Mouse (Mus musculus) spleen, postnatal 10 days (tissue): ENCODE measurements around the gene Lrch3.
"Not testable (repeated sequence)": the region's sequence is repeated elsewhere in the genome, so short reads cannot be mapped to it uniquely, and the experiment has no call there.

Source experiments
- DNase-seq, 2 experiments: peaks; one replicate each; pipeline ENCODE4 v3.0.0; 2021 to 2022; ENCODE audit warnings: low spot score in 2 of 2

Gene Lrch3

DNA sequence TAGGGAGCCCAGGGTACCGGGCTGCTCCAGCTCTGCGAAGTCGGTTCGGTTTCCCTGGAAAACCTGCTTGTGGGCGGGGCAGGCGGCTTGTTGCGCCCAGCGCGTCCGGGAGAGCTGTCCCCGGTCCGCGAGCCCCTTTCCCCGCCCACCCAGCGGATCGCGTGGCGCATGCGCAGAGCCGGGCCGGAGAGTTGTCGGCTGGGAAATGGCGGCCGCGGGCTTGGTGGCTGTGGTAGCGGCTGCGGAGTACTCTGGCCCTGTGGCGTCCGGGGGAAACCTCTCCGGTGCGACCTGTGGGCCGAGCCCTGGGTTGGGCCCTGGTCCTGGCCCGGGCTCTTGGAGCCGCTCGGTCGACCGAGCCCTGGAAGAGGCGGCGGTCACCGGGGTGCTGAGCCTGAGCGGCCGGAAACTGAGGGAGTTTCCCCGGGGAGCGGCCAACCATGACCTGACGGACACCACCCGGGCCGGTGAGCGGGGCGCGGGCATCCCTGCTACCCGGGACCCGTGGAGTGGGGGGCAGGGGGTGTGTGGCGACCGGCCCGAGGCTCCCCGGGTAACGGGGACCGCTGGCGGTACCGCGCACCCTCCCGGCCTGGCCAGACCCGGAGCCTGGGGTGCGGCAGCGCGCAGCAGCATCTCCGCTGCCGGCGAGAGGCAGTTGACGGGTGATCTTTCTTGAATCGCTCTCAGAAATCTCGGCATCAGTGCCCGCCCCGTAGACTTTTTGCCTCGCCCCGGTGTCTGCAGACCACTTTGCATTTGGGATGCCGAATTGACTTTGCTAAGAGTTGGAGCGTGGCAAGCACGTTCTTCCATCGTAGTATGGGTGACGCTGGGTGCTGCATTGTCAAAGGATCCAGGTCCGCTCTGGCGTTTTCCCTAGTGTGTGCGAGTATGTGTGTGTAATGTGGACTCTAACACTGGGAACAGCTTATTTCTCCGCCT is at the start of gene Lrch3:
Gene Lrch3, plus strand, starts transcription at position 164 of the 945 bp plus-strand sequence.
- DNase-seq, result peak; percentile 96 to 97

DNA sequence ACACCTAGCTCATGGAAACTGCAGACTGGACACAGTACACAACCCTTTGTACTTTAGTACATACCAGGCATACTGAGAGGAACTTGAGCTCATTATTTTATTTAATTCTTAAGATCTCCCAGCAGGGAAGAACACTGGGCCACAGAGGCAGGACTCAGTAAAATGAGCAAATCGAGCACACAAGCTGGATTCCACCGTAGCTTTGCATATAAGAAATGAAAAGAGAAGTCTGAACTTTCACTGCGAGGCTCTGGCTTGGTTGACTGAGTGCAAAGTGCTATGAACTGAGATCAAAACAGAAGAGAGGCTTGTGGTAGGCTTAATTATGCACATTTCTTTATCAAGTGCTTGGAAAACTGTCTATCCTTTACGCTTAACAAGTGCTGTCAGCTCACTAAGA is 48.5 kb upstream of the Lrch3 start:
- peak in 1 of 2 experiments; percentile 30 for DNase-seq

DNA sequence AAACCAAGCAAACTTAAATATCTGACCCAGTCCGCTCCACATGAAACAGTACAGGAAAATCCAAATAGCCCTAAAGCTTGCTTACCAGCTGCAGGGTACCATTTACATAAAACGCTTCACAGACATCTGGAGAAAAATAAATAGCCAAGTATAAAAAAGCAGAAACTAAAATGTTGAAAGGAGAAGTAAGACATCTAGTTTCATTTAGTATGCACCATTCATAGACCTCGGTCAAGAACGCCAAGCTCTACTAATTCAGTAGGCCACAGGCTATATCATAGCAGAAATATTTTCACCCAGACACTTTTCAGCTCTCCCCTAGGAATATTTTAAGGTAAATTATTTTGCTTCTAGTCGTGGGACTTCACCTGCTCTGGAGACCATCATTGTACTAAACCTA is 47.2 kb upstream of the Lrch3 start:
- DNase-seq, result no peak

DNA sequence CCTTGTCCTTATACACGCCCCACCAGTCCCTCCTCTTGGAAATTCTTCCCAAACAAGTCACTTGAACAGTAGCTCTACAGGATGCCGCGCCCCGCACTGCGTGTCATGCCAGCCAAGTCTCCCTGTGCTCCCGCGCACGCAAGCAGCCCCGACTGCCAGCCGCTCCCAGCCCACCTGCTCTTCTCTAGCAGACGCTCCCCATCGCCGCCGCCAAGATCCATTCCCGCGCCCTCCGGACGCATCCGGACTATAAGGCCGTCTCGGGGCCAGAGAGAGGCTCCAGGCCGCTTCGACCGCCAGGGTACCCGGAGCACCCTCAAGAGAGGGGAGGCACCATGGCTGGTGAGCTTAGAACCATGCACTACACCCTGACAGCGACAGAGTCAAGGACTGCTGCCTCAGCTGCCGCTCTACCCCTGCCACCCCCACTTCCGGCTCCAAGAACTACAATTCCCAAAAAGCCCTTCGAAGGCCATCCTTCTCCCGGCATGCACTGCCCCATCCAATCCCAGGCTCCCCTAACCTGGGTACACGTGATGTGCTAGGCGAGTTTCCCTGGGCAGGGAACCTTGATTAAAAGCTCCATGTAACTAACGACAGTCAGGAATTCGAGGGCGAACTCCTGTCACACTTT is 45.9 kb upstream of the Lrch3 start:
- DNase-seq, result peak; percentile 69 to 86

GRCm38 (mm10) chr16:32870231-32870630 is 43.7 kb upstream of the Lrch3 start:
- DNase-seq, result no peak

- no peak for DNase-seq
Measured at GRCm38 (mm10) chr16:32873366-32873765, 40.5 kb upstream of the Lrch3 start.

DNA sequence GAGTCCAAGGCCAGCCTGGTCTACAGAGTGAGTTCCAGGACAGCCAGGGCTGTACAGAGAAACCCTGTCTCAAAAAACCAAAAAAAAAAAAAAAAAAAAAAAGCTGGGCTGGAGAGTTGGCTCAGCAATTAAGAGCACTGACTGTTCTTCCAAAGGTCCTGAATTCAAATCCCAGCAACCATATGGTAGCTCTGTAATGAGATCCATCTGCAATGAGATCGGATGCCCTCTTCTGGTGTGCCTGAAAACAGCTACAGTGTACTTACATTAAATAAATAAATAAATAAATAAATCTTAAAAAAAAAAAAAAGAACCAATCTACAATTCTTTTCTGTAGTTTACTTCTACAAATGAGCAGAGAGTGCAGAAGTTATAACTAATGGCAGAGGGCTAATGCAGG is 38.6 kb upstream of the Lrch3 start:
- DNase-seq, result not testable (repeated sequence)

GRCm38 (mm10) chr16:32875847-32876246 is 38.1 kb upstream of the Lrch3 start:
- no peak for DNase-seq

GRCm38 (mm10) chr16:32876831-32877230 is 37.1 kb upstream of the Lrch3 start:
- DNase-seq, result no peak

DNA sequence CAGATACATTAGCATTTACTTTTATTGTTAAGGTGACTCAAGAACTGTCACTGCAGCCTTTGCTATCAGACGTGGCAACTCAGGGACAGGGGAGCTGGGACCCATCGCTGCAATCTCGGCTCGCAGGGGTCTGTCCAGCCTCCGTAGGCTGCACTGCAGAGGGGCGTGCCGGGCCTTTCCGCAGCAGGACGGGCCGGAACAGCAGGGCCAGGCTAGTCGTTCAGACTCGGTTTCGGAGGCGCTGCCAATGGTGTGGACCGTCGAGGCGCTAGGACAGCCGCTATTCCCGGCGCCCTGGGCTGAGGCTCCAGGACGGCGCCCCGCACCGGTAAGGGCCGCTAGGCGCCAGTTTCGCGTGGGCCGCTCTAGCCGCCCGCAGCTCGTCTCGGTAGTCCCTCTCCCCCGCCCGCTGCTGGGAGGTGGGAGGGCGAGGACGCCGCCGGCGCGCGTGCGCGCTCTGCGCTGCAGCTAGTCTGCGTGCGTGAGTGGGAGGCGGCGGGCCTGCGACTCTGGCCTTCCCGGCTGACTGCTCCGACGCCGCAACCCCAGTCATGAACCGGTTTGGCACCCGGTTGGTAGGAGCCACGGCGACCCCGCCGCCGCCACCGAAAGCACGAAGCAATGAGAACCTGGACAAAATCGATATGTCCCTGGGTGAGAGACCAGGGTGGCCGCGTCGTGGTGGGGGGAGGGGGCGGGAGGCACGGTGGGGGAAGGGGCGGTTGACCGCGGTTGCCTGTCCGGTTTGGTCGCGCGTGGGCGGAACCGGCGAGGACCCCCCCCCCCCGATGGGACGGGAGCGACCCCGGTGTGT is 36.4 kb upstream of the Lrch3 start, which contains the start of the genes Fyttd1 and Rubcn:
Gene Fyttd1, plus strand, starts transcription at position 158 of the 814 bp plus-strand sequence.
Gene Rubcn, minus strand, starts transcription at position 424 of the 814 bp plus-strand sequence.
- DNase-seq, result peak; percentile 86 to 94

- peak in 1 of 2 experiments; percentile 12 for DNase-seq
Measured at GRCm38 (mm10) chr16:32878157-32878598, 35.7 kb upstream of the Lrch3 start.

DNA sequence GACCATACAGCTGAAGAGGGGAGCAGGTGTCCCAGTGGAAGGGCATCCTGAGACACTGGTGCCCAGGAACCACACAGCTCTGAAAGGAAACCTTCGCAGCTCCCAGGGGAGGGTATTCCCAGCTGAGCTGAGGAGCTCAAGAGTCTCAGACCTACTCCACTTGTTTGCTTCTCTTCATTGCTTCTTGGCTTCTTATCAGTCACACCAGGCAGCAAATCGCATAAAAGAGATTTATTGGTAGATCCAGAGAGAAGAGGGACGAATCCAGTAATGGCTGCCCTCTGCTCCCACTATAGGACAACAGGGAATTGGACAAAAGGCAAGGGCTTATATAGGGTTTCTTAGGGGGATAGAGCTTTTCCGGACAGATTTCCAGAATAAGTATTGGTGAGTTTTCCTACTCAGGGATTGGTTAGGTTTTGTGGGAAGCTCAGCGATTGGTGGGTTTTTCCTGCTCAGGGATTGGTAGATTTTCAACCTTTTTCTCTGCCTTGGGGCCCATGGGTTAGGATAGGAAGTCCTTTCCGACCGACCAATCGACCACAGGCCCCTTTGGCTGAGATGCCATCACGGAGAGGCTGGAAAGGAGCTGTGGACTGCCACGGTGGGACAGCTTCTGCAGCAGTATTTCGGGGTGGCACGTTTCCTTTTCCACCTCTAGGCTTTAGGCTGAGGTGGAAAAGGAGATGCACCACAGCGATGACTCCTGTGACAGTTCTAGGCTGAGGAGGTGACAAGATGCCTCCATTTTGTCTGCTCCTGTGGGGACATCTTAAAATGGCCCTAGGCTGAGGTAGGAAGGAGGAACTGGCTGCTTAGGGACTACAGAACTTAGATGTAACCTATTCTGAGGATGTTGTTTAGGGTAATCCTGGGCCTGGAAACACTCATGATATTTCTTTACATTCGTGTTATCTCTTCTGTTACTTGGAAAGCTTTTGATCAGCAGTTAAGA is 34.7 kb upstream of the Lrch3 start:
- DNase-seq, result no peak

DNA sequence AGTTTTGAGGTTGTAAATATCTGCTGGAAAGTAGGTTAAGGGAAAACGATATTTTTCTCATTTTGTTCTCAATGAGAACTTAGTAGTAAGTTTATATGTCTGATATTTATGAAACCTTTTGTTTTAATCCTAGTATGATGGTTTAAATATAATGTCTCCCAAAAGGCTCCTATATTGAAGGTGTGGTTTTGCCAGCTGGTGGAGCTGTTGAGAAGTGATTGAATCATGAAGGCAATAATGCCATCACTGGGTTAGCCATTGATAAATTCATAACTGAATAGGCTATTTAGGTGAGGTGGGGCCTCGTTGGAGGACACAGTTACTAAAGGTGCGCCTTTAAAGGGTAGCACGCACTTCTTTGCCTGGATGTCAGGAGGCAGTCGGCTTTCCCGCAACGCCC is 32.4 kb upstream of the Lrch3 start:
- DNase-seq, result no peak

DNA sequence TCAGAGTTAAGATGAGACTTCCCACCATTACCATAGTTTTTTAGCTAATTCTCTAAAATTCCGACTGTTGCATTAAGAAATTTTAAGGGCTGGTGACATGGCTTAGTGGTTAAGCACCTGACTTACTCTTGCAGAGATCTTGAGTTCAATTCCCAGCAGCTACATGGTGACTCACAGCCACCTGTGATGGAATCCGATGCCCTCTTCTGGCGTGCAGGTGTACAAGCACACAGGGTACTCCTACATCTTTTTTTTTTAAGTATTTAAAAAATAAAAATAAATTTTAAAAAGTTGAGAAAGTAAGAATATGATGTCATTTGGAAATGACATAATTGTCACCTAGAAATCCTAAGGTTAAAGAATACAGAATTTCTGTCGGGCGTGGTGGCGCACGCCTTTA is 25.9 kb upstream of the Lrch3 start:
- DNase-seq, result no peak

DNA sequence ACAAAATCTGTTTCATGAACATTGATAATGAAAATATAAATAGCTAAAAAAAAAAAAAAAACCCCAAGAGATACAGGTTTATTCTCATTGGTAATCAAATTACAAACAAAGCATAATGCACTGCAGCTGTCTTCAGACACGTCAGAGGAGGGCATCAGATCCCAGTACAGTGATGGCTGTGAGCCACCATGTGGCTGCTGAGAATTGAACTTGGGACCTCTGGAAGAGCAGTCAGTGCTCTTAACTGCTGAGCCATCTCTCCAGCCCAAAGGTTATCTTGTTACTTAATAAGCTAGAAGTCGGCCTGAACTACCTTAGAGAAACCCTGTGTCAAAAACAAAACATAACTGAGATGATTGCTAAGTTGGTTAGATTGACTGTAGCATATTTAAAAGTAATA is 24.0 kb upstream of the Lrch3 start:
- no peak for DNase-seq

GRCm38 (mm10) chr16:32896126-32896525 is 17.8 kb upstream of the Lrch3 start:
- DNase-seq, result no peak

DNA sequence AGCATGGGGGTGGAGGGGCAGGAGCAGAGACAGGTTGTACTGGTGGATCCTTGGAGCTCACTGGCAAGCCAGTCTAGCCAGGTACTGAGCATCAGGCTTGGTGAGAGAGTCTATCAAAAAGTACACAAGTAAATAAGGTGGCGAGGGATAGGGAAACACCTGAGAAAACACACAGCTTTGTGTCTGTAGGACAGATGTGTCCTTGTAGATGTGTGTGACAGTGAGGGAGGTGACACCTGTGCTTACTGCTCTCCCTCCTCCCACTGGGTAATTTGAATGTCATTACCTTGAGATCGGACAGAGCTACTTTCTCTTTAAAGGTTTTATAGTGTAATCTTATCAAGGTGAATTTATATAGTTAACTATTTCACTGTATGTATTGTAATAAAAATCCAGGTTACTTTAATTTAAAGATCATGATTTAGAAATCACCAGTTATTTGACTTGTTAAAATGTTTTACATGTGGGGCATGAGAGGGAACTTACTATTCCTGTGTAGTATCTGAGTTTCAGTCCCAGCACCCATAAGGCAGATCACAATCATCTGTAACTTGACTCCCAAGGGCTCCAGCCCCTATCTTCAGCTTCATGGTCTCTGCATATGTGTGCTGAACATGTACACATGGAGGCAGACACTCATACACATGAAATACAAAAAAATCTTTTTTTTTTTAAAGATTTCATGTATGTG is 12.4 kb upstream of the Lrch3 start:
- no peak for DNase-seq

GRCm38 (mm10) chr16:32902051-32902428 is 11.9 kb upstream of the Lrch3 start:
- DNase-seq, result no peak

- DNase-seq, result no peak
Measured at GRCm38 (mm10) chr16:32906186-32906585, 7.7 kb upstream of the Lrch3 start.

- no peak for DNase-seq
Measured at GRCm38 (mm10) chr16:32906727-32907126, 7.2 kb upstream of the Lrch3 start.
